Mouse (Mus musculus): ENCODE measurements around the gene Nr1i2.

GRCm38 (mm10) chr16:38240167-38240566, 54.5 kb downstream of the Nr1i2 start:
- no peak for TF ChIP-seq CTCF (IDR thresholded peaks at IDR 0.05; ENCODE audit: low read depth, low read length)
- no peak for TF ChIP-seq GATA1 (IDR thresholded peaks at IDR 0.05; ENCODE audit: borderline replicate concordance, low read length)
- no peak for TF ChIP-seq TAL1 (conservative IDR thresholded peaks at IDR 0.05; ENCODE audit: low read depth, low read length)
- TF ChIP-seq GATA2 (IDR thresholded peaks at IDR 0.05; ENCODE audit: borderline replicate concordance, low read depth, low read length): no peak
- TF ChIP-seq POLR2AphosphoS5 (IDR thresholded peaks at IDR 0.05; ENCODE audit: insufficient replicate concordance, low read depth, low read length): no peak
